Mouse (Mus musculus) lung, postnatal 0 days (tissue): Measurements from ENCODE around the gene Tox3.

Experiments used
- CTCF ChIP-seq: IDR thresholded peaks from 2 replicates; pipeline ENCODE4 v1.5.1; 2016; ENCODE audit warnings: antibody characterized with exemption, mild to moderate bottlenecking
- EP300 ChIP-seq: IDR thresholded peaks from 2 replicates; pipeline ENCODE4 v1.6.1; 2016; ENCODE audit warnings: antibody characterized with exemption, mild to moderate bottlenecking, control low read depth

- TF ChIP-seq CTCF (no peak), EP300 (no peak)
Observed at GRCm38 (mm10) chr8:90271920-90272319, 76.2 kb downstream of the Tox3 start.
